Mouse (Mus musculus): ENCODE measurements around the gene Tma7.

Tma7 gene

DNA sequence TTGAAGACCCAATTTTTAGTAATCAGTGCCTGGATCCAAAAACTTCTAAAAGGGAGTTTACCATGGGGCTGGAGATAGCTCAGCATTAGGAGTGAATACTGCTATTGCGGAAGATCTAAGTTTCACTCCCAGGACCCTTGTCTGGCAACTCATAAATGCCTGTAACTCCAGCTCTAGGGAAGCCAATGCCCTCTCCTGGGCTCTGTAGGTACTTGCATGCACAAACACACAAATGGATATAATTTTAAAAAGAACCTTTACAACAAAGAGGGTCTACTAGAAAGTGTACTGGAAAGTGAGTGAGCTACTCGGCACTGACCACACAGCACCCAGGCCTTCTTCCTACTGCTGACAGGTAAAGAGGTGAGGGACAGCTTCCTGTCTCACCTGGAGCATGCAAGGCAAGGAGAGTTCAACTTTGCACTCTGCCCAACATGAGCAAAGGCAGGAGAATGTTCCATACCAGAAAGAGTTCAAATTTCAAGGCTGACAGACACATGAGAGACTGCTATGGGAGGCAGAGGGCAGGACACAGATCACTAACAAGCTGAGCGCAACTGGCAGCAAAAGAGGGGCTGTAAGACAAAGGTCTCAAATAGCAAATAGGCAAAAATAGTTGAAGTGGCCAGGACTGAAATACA, 14.2 kb downstream of the Tma7 start:
- DNase-seq (ENCODE audit: low read depth), result no peak

GRCm38 (mm10) chr9:109060898-109061295, 21.5 kb downstream of the Tma7 start:
- no peak for DNase-seq (ENCODE audit: low read depth)

GRCm38 (mm10) chr9:109060184-109060897, 22.0 kb downstream of the Tma7 start:
- DNase-seq (ENCODE audit: low read depth), result no peak

- peak; percentile 78 for DNase-seq (ENCODE audit: low read depth)
Measured at GRCm38 (mm10) chr9:109059136-109059903, 23.1 kb downstream of the Tma7 start, which contains the start of gene Trex1. TSS of gene Trex1 (minus strand) at chr9:109059734.

DNA sequence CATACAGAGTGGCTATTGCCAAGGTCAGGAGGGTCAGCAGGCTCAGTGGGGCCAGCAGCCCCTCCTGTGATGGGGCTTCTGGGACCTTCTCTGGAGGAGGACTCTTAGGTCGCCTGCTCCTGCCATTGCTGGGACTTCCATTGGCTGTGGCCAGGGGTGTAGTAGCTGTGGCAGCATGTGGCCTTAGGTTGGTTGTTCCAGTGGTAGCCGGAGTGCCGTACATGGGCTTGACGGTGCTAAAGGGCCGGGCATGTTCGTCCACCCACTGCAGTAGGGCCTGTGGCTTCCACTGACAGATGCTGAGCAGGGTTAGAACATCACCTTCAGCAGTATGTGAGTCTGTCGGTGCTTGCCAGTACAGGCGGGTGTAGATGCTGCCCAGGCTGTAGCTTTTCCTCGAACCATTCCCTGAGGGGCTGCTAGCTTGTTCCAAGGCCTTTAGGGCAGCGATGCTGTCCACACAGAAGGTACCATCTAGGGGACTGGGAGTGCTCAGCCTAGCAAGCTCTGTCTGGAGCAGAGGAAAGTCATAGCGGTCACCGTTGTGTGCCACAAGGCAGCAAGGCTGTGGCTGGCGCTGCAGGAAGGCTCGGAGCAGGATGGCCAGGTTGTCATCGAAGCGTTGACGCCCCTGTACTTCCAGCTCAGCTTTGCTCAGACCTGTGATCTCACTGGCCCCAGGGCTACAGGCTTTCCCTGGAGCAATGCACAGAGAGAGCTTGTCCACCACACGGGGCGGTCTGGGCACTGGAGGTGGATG, 24.2 kb downstream of the Tma7 start:
- DNase-seq (ENCODE audit: low read depth), result no peak

GRCm38 (mm10) chr9:109057543-109057942, 24.8 kb downstream of the Tma7 start:
- no peak for DNase-seq (ENCODE audit: low read depth)

- no peak for DNase-seq (ENCODE audit: low read depth)
Measured at GRCm38 (mm10) chr9:109056916-109057315, 25.5 kb downstream of the Tma7 start.

GRCm38 (mm10) chr9:109056081-109056690, 26.2 kb downstream of the Tma7 start:
- DNase-seq (ENCODE audit: low read depth), result no peak

- no peak for DNase-seq (ENCODE audit: low read depth)
Measured at GRCm38 (mm10) chr9:109055271-109056030, 26.9 kb downstream of the Tma7 start.

DNA sequence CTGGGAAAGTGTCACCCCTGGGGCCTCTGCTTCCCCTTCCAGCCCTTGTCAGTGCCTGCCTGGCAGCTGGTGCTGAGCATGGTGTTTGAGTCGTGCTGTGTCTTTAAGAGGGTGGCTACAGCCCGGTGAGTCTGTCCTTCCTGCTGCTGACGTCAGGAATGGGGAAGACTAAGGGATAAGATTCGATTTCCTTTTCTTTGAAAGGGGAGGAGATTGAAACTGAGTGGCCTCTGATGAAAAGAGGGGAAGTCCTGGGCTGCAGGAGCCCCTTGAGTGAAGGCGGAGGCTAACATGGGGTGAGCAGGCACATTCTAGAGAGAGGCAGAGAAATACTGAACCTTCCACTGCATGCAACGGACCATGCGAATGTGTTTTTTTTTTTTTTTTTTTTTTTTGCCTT, 27.7 kb downstream of the Tma7 start:
- peak; percentile 58 for DNase-seq (ENCODE audit: low read depth)

DNA sequence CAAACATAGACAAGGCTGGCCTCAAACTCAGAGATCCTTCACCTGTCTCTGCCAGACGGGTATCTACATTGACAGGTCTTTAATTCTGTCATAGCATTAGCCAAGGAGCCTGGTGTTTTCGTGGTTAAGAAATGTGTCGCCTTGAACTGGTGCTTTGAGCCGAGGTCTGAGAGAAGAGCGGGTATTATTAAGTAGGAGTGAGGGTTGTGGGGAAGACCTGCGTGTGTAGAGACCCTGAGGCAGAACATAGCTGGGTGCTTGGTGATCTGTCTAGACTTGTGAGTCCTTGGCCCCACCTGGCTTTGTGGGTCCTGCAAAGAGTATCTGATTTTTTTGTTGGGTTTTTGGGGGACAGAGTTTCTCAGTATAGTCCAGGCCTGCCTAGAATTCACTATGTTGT, 28.5 kb downstream of the Tma7 start:
- DNase-seq (ENCODE audit: low read depth), result no peak

DNA sequence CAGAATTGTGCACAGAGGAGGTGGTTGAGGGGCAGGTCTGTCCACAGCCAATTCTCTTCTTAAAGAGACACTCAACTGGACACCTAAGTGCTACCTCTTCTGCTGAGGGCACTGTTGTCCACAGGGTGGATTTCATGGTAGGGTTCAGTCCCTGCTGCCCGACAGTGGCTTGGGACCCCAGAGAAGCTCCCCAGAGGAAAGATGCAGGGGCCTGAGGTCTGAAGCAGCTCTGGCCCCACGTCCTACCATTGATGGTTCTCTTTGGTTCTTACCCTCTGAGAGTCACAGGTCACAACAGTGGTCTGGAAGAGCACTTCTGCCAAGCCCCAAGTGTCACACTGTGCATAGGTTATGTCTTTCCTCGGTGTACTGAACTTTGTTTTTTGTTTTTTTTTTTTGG, 29.0 kb downstream of the Tma7 start:
- DNase-seq (ENCODE audit: low read depth), result no peak

- no peak for DNase-seq (ENCODE audit: low read depth)
Measured at GRCm38 (mm10) chr9:109052490-109053260, 29.7 kb downstream of the Tma7 start.

DNA sequence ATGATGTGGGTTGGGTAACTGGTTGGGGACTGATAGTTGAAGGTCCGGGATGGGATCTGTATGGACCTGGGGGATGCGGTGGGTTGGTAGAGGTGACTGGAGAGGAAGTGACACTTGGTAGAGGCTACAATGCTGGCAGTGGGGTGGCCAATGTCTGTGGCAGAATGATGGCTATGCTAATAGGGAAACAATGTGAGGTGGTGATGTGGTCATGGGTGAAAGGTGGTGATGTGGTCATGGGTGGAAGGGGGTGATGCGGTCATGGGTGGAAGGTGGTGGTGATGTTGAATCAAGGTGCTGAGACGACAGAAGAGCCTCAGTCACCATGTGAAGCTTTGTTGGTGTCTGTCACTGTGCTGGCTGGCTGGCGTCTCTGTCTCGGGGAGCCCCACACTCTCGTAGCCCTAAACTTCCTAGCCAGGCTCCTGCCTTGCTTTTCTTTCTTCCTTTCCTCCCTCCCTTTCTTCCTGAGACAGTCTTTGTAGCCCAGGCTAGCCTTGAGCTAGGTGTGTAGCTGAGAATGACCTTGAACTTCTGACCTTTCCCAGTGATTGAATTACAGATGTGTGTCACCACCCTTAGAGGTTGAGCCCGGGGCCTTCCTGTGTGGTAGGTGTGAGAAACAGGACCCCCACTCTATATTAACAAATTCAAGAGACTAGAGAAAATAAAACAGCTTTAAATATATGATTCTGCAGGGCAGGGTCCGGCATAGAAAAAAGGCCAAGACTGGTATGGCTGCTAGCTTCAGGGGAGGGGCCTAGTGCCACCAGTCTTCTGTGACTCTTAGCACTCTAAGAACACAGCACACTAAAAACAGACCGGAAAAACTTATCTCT, 30.5 kb downstream of the Tma7 start:
- DNase-seq (ENCODE audit: low read depth), result no peak

DNA sequence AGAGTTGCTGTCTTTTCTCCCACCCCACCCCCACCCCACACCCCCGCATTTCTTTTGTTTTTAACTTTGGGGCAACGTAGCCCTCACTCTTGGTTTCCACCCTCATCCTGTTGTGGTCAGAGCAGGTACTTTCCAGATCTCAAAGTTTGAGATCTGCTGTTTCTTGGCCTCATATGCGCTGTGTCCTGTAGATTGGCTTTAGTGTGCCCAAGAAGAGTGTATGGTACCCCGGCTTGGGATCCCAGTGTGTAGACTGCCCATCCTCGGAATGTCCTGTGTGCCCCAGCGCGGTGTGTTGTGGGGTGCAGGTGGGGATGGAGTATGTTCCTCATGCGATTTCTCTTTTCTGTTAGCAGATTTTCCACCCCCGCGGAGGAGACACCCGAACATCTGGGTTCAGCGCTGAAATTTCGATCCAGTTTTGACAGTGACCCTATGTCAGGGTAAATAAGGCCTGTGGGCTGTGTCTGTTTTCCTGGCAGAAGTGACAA, 31.3 kb downstream of the Tma7 start:
- DNase-seq (ENCODE audit: low read depth), result no peak

DNA sequence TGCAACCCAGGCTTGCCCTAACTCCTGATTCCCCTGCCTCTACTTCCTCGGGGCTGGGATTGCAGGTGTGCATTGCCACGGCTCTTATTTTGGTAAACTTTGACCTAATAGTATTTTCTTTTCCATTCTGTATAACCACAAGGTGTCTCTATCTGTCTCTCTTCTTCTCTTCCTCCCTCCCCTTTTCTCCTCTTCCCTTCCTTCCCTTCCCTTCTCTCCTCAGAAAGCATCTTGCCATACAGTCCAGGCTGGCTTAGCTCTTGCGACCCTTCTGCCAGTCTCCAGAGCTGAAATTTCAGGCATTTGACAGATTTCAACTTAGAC, 31.8 kb downstream of the Tma7 start:
- no peak for DNase-seq (ENCODE audit: low read depth)

DNA sequence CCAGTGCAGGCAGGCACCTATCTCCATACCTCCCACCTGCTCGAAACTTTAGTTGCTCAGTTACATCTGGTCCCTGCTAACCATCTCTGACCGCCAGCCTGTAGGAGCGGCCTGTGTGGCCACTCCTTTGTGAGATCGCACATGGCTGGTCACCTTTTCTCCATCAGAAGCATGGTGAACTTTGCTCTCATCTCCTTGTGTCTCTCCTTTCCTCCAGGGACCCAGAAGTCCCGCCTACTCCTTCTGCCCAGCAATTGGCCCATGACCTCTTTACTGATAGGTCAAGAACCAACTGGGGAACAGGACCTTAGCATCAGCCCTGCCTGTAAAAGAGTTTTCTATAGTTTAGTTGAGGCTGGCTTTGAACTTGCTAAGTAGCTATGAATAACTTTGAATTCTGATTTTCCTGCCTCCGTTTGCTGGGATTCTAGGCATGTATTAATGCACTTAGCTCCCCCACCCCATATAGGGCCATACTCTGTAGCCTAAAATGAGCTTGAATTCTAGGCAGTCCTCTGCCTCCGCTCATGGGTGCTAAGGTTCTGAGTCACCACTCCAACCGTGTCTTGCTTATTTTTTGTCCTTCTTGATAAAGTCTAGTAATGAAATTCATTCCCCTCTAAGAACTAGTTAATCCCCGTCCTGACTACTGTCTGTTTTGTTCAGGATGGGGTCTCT, 32.3 kb downstream of the Tma7 start:
- no peak for DNase-seq (ENCODE audit: low read depth)

DNA sequence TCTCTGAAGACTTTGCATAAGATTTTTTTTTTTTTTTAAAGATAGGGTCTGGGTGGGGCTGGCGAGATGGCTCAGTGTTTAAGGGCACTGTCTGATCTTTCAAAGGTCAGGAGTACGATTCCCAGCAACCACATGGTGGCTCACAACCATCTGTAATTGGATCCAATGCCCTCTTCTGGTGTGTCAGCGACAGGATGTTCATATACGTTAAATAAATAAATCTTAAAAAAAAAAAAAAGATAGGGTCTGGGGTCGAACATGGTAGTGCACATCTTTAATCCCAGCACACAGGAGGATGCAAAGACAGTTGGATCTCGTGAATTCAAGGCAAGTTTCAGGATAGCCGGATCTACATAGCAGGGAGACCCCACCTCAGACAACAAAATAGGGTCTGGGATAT, 33.1 kb downstream of the Tma7 start:
- DNase-seq (ENCODE audit: low read depth), result no peak

GRCm38 (mm10) chr9:109046306-109046705, 36.1 kb downstream of the Tma7 start:
- peak; percentile 56 for DNase-seq (ENCODE audit: low read depth)

All from c-Kit-positive CD71-positive TER-119-negative erythroid progenitor cells, embryonic 14.5 days (primary cell).